In the genomic region with DNA sequence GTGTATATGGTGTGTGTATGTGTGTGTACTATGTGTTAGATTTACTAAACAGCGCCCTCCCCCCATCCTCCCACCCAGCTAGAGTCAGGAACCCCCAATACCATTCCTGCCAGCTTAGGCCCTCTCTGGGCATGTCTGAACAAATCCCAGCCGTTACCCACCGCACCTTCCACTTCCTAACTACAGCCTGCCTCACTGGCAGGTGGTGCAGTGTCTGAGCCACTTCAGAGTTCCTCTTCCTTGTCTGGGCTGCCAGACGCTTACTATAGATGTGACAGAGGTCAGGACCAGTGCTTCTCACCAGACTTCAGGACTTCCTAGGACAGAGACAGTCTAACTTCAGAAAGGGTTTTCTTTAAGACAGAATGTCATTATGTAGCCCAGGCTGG, we compare ENCODE assay signal across 12 mouse cellular contexts. TPM values are rescaled to one million over a fixed set of nuclear protein-coding genes. Genes with fewer than 3 reads are reported as not detected.
DNase-seq lines count a peak whose midpoint lies in the region; ATAC-seq and TF ChIP-seq lines count a peak whose summit lies in the region.
"Had no signal": no experiment of that assay in that cellular context is flagged by ENCODE, and none has a peak within 500 bp of the region (broad histone marks: within the 10 kb centered on the region; RNA-seq: fewer than 3 reads in every experiment).

No protein-coding gene starts in this region.

- no peak for TF ChIP-seq CTCF in lung, embryonic 14.5 days (IDR thresholded peaks at IDR 0.05; ENCODE audit: low read depth)

- ATAC-seq in heart, embryonic 14.5 days (ENCODE audit: insufficient number of reproducible peaks, insufficient read depth, low FRiP score, low read depth) = no peak
- ATAC-seq in lung, embryonic 14.5 days (ENCODE audit: insufficient read depth) = no peak
- ATAC-seq: forebrain, embryonic 13.5 days had no signal

- 67% methylated on average over 4 of the region's 4 CpGs for WGBS in heart, embryonic 14.5 days
- 58% methylated on average over 4 of the region's 4 CpGs for WGBS in lung, embryonic 14.5 days

- peaks cover 9% of the 10 kb centered on the region for H3K36me3 ChIP-seq in heart, embryonic 14.5 days (ENCODE audit: control insufficient read depth, insufficient read depth, low read length)
- H3K36me3 ChIP-seq in lung, embryonic 14.5 days (ENCODE audit: insufficient read depth) = peaks cover 19% of the 10 kb centered on the region
- H3K36me3 ChIP-seq in splenic B cell, adult 2 months (ENCODE audit: control insufficient read depth, insufficient read depth, low read length, poor library complexity, severe bottlenecking) = no peaks in the 10 kb centered on the region

- peak overlapping the region; percentile 98 for H3K4me2 ChIP-seq in heart, embryonic 14.5 days (ENCODE audit: low read length)
- H3K4me2 ChIP-seq in lung, embryonic 14.5 days = peak overlapping the region; percentile 90
- H3K4me2 ChIP-seq: forebrain, embryonic 13.5 days had no signal

- H3K4me3 ChIP-seq in heart, embryonic 14.5 days (ENCODE audit: control insufficient read depth in 1 of 2, insufficient read depth in 1 of 2, low read depth in 1 of 2, low read length in 2 of 2) = no peak overlapping the region
- H3K4me3 ChIP-seq in lung, embryonic 14.5 days (ENCODE audit: low read depth, low read length) = peak overlapping the region; percentile 71; the same call in 1 of the 2 replicates
- H3K4me3 ChIP-seq: forebrain, embryonic 13.5 days had no signal

- peaks cover 23 to 31% of the 10 kb centered on the region in 2 experiments for H3K4me1 ChIP-seq in heart, embryonic 14.5 days (ENCODE audit: control insufficient read depth in 2 of 2, insufficient read depth in 2 of 2, low read length in 2 of 2)
- peaks cover 7% of the 10 kb centered on the region; the same call in 1 of the 2 replicates for H3K4me1 ChIP-seq in lung, embryonic 14.5 days (ENCODE audit: insufficient read depth)

- no peak overlapping the region for H3K9ac ChIP-seq in heart, embryonic 14.5 days (ENCODE audit: low read length)
- no peak overlapping the region for H3K9ac ChIP-seq in lung, embryonic 14.5 days
- H3K9ac ChIP-seq: forebrain, embryonic 13.5 days had no signal

- no peak overlapping the region for H3K27ac ChIP-seq in heart, embryonic 14.5 days (replicated peaks in 1 of 2; ENCODE audit: control insufficient read depth in 1 of 2, insufficient read depth in 1 of 2, low read depth in 2 of 2, low read length in 2 of 2)
- H3K27ac ChIP-seq in lung, embryonic 14.5 days (ENCODE audit: low read depth) = no peak overlapping the region
- H3K27ac ChIP-seq: forebrain, embryonic 13.5 days had no signal

- H3K27me3 ChIP-seq in heart, embryonic 14.5 days (ENCODE audit: control insufficient read depth, insufficient read depth, low read length) = no peaks in the 10 kb centered on the region
- peaks cover 22% of the 10 kb centered on the region for H3K27me3 ChIP-seq in lung, embryonic 14.5 days (ENCODE audit: insufficient read depth, low read length)
- H3K27me3 ChIP-seq in splenic B cell, adult 2 months (ENCODE audit: control insufficient read depth, insufficient read depth, low read length, poor library complexity, severe bottlenecking) = no peaks in the 10 kb centered on the region

- H3K9me3 ChIP-seq in heart, embryonic 14.5 days (ENCODE audit: control insufficient read depth, low read length) = no peaks in the 10 kb centered on the region
- H3K9me3 ChIP-seq in lung, embryonic 14.5 days (ENCODE audit: low read depth, low read length) = no peaks in the 10 kb centered on the region
- H3K9me3 ChIP-seq: forebrain, embryonic 13.5 days had no signal

- DNase-seq in heart, adult 9 months (ENCODE audit: low spot score in 2 of 2) = no peak
- DNase-seq in lung, embryonic 14.5 days = no peak
- no peak for DNase-seq in lung, postnatal 10 days
- DNase-seq in R1 (ENCODE audit: low read depth, low spot score) = peak; percentile 59
- peak; percentile 19 for DNase-seq in splenic B cell, adult 2 months (ENCODE audit: low read depth, low spot score)
- DNase-seq in right cerebral cortex, postnatal 4 days = no peak
- no peak for DNase-seq in urinary bladder, postnatal 14 days (ENCODE audit: low spot score)
- DNase-seq: kidney, adult 8-10 months; lung, adult 18-20 months; thymus, postnatal 4 days had no signal

RNA-seq across cellular contexts. Expression of a gene that starts 3.2 kb away (rescaled TPM):
- 1.9 TPM in 2 replicates for polyA plus RNA-seq in heart, embryonic 14.5 days (2014; fragmentation: Nextera tagmentation; extraction: Ambion mirVana)
- polyA plus RNA-seq in lung, embryonic 14.5 days (2014; fragmentation: Nextera tagmentation; extraction: Ambion mirVana) = 6.9 and 7.6 TPM in 2 replicates

Comparison
In these comparisons a context has a peak if more than half of its experiments do, and no peak if none do; other contexts are left out.
1. DNase-seq: peak in R1 (single experiment) and splenic B cell, adult 2 months (single experiment); none in heart, adult 9 months (0 of 2), lung, embryonic 14.5 days (single experiment), lung, postnatal 10 days (single experiment), right cerebral cortex, postnatal 4 days (single experiment) and urinary bladder, postnatal 14 days (single experiment).